16 mouse cellular contexts compared by ENCODE assay signal in the genomic region with DNA sequence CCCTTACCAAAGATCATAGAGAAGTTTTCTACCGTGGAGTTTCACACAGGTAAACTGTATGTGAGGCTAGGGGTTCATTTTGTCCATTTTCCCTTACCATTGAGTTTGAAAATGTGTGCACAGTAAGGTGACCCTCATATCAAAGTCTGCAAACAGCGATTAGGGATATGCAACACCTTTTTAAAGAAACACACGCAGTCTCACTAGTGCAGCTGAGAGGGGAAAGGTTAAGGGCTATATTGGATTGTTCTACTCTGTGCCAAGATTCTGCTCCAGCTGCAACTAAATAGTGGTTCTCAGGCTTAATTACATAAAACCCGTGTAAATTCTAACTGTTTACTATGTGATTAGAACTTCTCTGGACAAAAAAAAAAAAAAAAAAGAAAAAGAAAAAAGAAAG.
"Had no signal": no experiment of that assay in that cellular context is flagged by ENCODE, and none has a peak within 500 bp of the region (broad histone marks: within the 10 kb centered on the region; RNA-seq: fewer than 3 reads in every experiment).

No protein-coding gene starts in this region.

- H3K4me3 ChIP-seq: hindbrain, embryonic 13.5 days; limb, embryonic 13.5 days; midbrain, embryonic 10.5 days; myocyte; neural tube, embryonic 15.5 days had no signal

- H3K9ac ChIP-seq: hindbrain, embryonic 13.5 days; limb, embryonic 13.5 days; liver, embryonic 14.5 days; neural tube, embryonic 15.5 days had no signal

- H3K27ac ChIP-seq: hindbrain, embryonic 13.5 days; kidney, postnatal 0 days; liver, embryonic 14.5 days; midbrain, embryonic 10.5 days; neural tube, embryonic 15.5 days had no signal

- H3K36me3 ChIP-seq: hindbrain, embryonic 13.5 days; limb, embryonic 13.5 days; midbrain, embryonic 10.5 days; neural tube, embryonic 15.5 days had no signal

- DNase-seq: kidney, adult 11 months; kidney, adult 9 months; kidney, postnatal 36 days; layer of hippocampus, adult 9-11 months; layer of hippocampus, postnatal 36 days; midbrain, embryonic 14.5 days; right cerebral cortex, adult 18-20 months; right cerebral cortex, postnatal 25 days; thymus, postnatal 36 days had no signal

- H3K9me3 ChIP-seq: hindbrain, embryonic 13.5 days; limb, embryonic 13.5 days; midbrain, embryonic 10.5 days; neural tube, embryonic 15.5 days had no signal

- H3K4me2 ChIP-seq: hindbrain, embryonic 13.5 days; limb, embryonic 13.5 days; neural tube, embryonic 15.5 days had no signal

- H3K27me3 ChIP-seq: hindbrain, embryonic 13.5 days; limb, embryonic 13.5 days; neural tube, embryonic 15.5 days had no signal
